Mouse (Mus musculus) liver, postnatal 0 days (tissue): ENCODE data around the gene Myod1.

ENCODE experiments used
- CTCF ChIP-seq: sonication (generic); IDR thresholded peaks from 2 replicates; pipeline ENCODE4 v1.5.1; 2016; ENCODE audit warnings: antibody characterized with exemption, low read depth
- EP300 ChIP-seq: IDR thresholded peaks from 2 replicates; pipeline ENCODE4 v1.6.1; 2016; ENCODE audit warnings: antibody characterized with exemption, low read depth, mild to moderate bottlenecking

GRCm38 (mm10) chr7:46398612-46399011 lies 22.3 kb downstream of the Myod1 start:
- TF ChIP-seq CTCF (no peak), EP300 (no peak)
